Mouse (Mus musculus) lung, adult 2 months (tissue): Measurements from ENCODE around the gene Gal3st2c. TPM values are rescaled to one million over a fixed set of nuclear protein-coding genes. Genes with fewer than 3 reads are reported as not detected.
"Not testable (repeated sequence)": the region's sequence is repeated elsewhere in the genome, so short reads cannot be mapped to it uniquely, and the experiment has no call there.

Source experiments
- DNase-seq: peaks from one replicate; pipeline ENCODE4 v3.0.0; 2022
- H3K4me1 ChIP-seq: fragments of 200-500 bp; 2 replicates; pipeline ENCODE4 v1.6.1; 2011; ENCODE audit warnings: low read length; ENCODE audit not compliant: control insufficient read depth, insufficient read depth
- H3K4me3 ChIP-seq: fragments of 200-500 bp; replicated peaks from 2 replicates; pipeline ENCODE3; 2011; ENCODE audit warnings: low read depth, mild to moderate bottlenecking, control low read depth, low read length; ENCODE audit errors: extremely low read depth
- CTCF ChIP-seq: fragments of 200-500 bp; IDR thresholded peaks from 2 replicates; pipeline ENCODE4 v1.5.1; 2011; ENCODE audit warnings: mild to moderate bottlenecking, low read length, control low read depth; ENCODE audit not compliant: insufficient read depth
- POLR2A ChIP-seq: fragments of 200-500 bp; IDR thresholded peaks from 2 replicates; pipeline ENCODE4 v1.6.1; 2011; ENCODE audit warnings: low read depth, mild to moderate bottlenecking, control low read depth, low read length, borderline replicate concordance; ENCODE audit errors: extremely low read depth
- WGBS: fragments of 180-500 bp; shearing (Covaris S2); methylation state at CpG from one replicate; pipeline ENCODE4 v1.1.7; 2018; 5-methylcytosine and 5-hydroxymethylcytosine counted together
- polyA plus RNA-seq: library from polyadenylated mRNA; depleted of rRNA; stranded (reverse); fragments of >200 nt; gene quantifications from 2 replicates; pipeline ENCODE4 v1.2.3, GENCODE M21; 2012; rRNA removed

Gal3st2c gene
- polyA plus RNA-seq, 1 experiment: not detected

GRCm38 (mm10) chr1:94040391-94040790 is 50.1 kb downstream of the Gal3st2c start:
- no peak for TF ChIP-seq CTCF
- no peak for TF ChIP-seq POLR2A
- DNase-seq: no peak
- WGBS: 93% methylated on average over 2 of the region's 2 CpGs
- H3K4me3 ChIP-seq: no peak overlapping the region
- peaks cover 2% of the 10 kb centered on the region; the same call in 1 of the 2 replicates for H3K4me1 ChIP-seq

GRCm38 (mm10) chr1:94045559-94045958 is 55.2 kb downstream of the Gal3st2c start:
- WGBS: 71% methylated on average over 3 of the region's 3 CpGs
- TF ChIP-seq POLR2A (no peak), CTCF (no peak)
- Histone ChIP-seq H3K4me3 (no peak overlapping the region), H3K4me1 (no peaks in the 10 kb centered on the region)
- DNase-seq: no peak

- 67% methylated on average over 4 of the region's 4 CpGs for WGBS
- H3K4me3 ChIP-seq: no peak overlapping the region
- H3K4me1 ChIP-seq: no peaks in the 10 kb centered on the region
- DNase-seq: no peak
- TF ChIP-seq CTCF (no peak), POLR2A (no peak)
These were observed 56.2 kb downstream of the Gal3st2c start for GRCm38 (mm10) chr1:94046544-94046943.

- Histone ChIP-seq H3K4me1 (no peaks in the 10 kb centered on the region), H3K4me3 (no peak overlapping the region)
- no peak for DNase-seq
- TF ChIP-seq CTCF (no peak), POLR2A (no peak)
- WGBS: 82% methylated on average over 5 of the region's 5 CpGs
These were observed 60.8 kb downstream of the Gal3st2c start for GRCm38 (mm10) chr1:94051104-94051503.

GRCm38 (mm10) chr1:94052373-94052772 is 62.1 kb downstream of the Gal3st2c start, which contains the start of gene Pdcd1:
Gene Pdcd1 (minus strand): TSS chr1:94052553.
- TF ChIP-seq CTCF: no peak
- no peak for TF ChIP-seq POLR2A

GRCm38 (mm10) chr1:94053530-94054216 is 63.4 kb downstream of the Gal3st2c start:
- H3K4me3 ChIP-seq: no peak overlapping the region
- DNase-seq: no peak
- TF ChIP-seq POLR2A (no peak), CTCF (no peak)
- WGBS: 68% methylated on average over 7 of the region's 7 CpGs
- H3K4me1 ChIP-seq: no peaks in the 10 kb centered on the region

More at GRCm38 (mm10) chr1:94052373-94052772, 62.1 kb downstream of the Gal3st2c start, which contains the start of gene Pdcd1:
- Histone ChIP-seq H3K4me1 (no peaks in the 10 kb centered on the region), H3K4me3 (no peak within 1 kb of the TSS)
- 50% methylated on average over 6 of the region's 6 CpGs for WGBS
- DNase-seq: no peak

GRCm38 (mm10) chr1:94054481-94054880 is 64.2 kb downstream of the Gal3st2c start:
- Histone ChIP-seq H3K4me3 (no peak overlapping the region), H3K4me1 (no peaks in the 10 kb centered on the region)
- WGBS: 74% methylated on average over 1 of the region's 1 CpGs
- no peak for DNase-seq
- TF ChIP-seq POLR2A: no peak
- no peak for TF ChIP-seq CTCF

- Histone ChIP-seq H3K4me3 (no peak overlapping the region), H3K4me1 (no peaks in the 10 kb centered on the region)
- no peak for DNase-seq
- WGBS: 26% methylated on average over 3 of the region's 3 CpGs
- no peak for TF ChIP-seq POLR2A
- TF ChIP-seq CTCF: no peak
These were observed 65.7 kb downstream of the Gal3st2c start for GRCm38 (mm10) chr1:94055966-94056365.

- no peaks in the 10 kb centered on the region for H3K4me1 ChIP-seq
- 93% methylated on average over 2 of the region's 2 CpGs for WGBS
- no peak for DNase-seq
- H3K4me3 ChIP-seq: no peak overlapping the region
- no peak for TF ChIP-seq CTCF
- no peak for TF ChIP-seq POLR2A
These were observed 67.1 kb downstream of the Gal3st2c start for GRCm38 (mm10) chr1:94057401-94057800.

GRCm38 (mm10) chr1:94058281-94058680 is 68.0 kb downstream of the Gal3st2c start:
- not testable (repeated sequence) for DNase-seq, H3K4me1 ChIP-seq, H3K4me3 ChIP-seq
- 32% methylated on average over 1 of the region's 1 CpGs for WGBS

Other genes starting within 250 kb of the Gal3st2c start
- 38.6 and 50.6 TPM in 2 replicates for gene Atg4b, start 239.0 kb upstream of the Gal3st2c start, polyA plus RNA-seq
- 28.5 and 29.3 TPM in 2 replicates for gene Thap4, start 235.6 kb upstream of the Gal3st2c start, polyA plus RNA-seq
- gene Dtymk, start 188.6 kb upstream of the Gal3st2c start, polyA plus RNA-seq: 26.8 and 29.1 TPM in 2 replicates
- gene Ing5, start 186.5 kb upstream of the Gal3st2c start, polyA plus RNA-seq: 7.1 and 10.1 TPM in 2 replicates
- 17.0 and 21.3 TPM in 2 replicates for gene D2hgdh, start 165.6 kb upstream of the Gal3st2c start, polyA plus RNA-seq
- 0.62 and 0.67 TPM in 2 replicates for gene Gal3st2, start 129.2 kb upstream of the Gal3st2c start, polyA plus RNA-seq
- gene Gal3st2b, start 72.2 kb upstream of the Gal3st2c start, polyA plus RNA-seq: 0.59 TPM in 1 of 2 replicates, not detected in the other
- not detected in 2 replicates for gene Neu4, start 29.9 kb downstream of the Gal3st2c start, polyA plus RNA-seq
- gene Pdcd1, start 62.0 kb downstream of the Gal3st2c start, polyA plus RNA-seq: 0.07 and 0.16 TPM in 2 replicates